Mouse (Mus musculus): ENCODE data around the gene Zfhx3. TPM values are rescaled to one million over a fixed set of nuclear protein-coding genes. Genes with fewer than 3 reads are reported as not detected.

Gene Zfhx3
- polyA plus RNA-seq, 2 experiments: 0.25 to 0.65 TPM

GRCm38 (mm10) chr8:108215026-108215425, 272.6 kb downstream of the Zfhx3 start:
- TF ChIP-seq CTCF (IDR thresholded peaks at IDR 0.05; ENCODE audit: low read depth) (no peak), EP300 (IDR thresholded peaks at IDR 0.05; ENCODE audit: low read depth) (no peak)
- Histone ChIP-seq H3K27ac (no peak overlapping the region), H3K4me1 (replicated peaks; ENCODE audit: control insufficient read depth in 2 of 2, insufficient read depth in 2 of 2, low read length in 1 of 2) (no peaks in the 10 kb centered on the region), H3K9me3 (ENCODE audit: control insufficient read depth, low read length) (no peaks in the 10 kb centered on the region), H3K4me3 (ENCODE audit: insufficient read depth in 1 of 2, low read depth in 2 of 2, low read length in 2 of 2) (no peak overlapping the region), H3K9ac (replicated peaks) (no peak overlapping the region), H3K4me2 (ENCODE audit: low read depth) (no peak overlapping the region), H3K27me3 (ENCODE audit: control insufficient read depth, insufficient read depth, low read length) (no peaks in the 10 kb centered on the region), H3K36me3 (replicated peaks; ENCODE audit: control insufficient read depth, insufficient read depth, low read depth) (no peaks in the 10 kb centered on the region)
- DNase-seq (ENCODE audit: low read depth in 3 of 3, low spot score in 3 of 3) (no peak), ATAC-seq (ENCODE audit: insufficient read depth) (no peak)
- WGBS (ENCODE audit: insufficient replicate concordance): 76% methylated on average over 3 of the region's 3 CpGs

- 61% methylated on average over 13 of the region's 13 CpGs for WGBS (ENCODE audit: insufficient replicate concordance)
Observed at GRCm38 (mm10) chr8:108218171-108218840, 275.9 kb downstream of the Zfhx3 start.

GRCm38 (mm10) chr8:108220511-108220910, 278.1 kb downstream of the Zfhx3 start:
- no peak overlapping the region for H3K4me3 ChIP-seq (ENCODE audit: insufficient read depth in 1 of 2, low read depth in 2 of 2, low read length in 2 of 2)
- no peaks in the 10 kb centered on the region for H3K27me3 ChIP-seq (ENCODE audit: control insufficient read depth, insufficient read depth, low read length)
- WGBS (ENCODE audit: insufficient replicate concordance): 47% methylated on average over 3 of the region's 3 CpGs
- H3K9ac ChIP-seq (replicated peaks): no peak overlapping the region
- TF ChIP-seq CTCF (IDR thresholded peaks at IDR 0.05; ENCODE audit: low read depth) (no peak), EP300 (IDR thresholded peaks at IDR 0.05; ENCODE audit: low read depth) (no peak)
- ATAC-seq (ENCODE audit: insufficient read depth): no peak
- H3K4me2 ChIP-seq (ENCODE audit: low read depth): no peak overlapping the region
- H3K36me3 ChIP-seq (replicated peaks; ENCODE audit: control insufficient read depth, insufficient read depth, low read depth): no peaks in the 10 kb centered on the region
- H3K27ac ChIP-seq: no peak overlapping the region
- DNase-seq (ENCODE audit: low read depth in 3 of 3, low spot score in 3 of 3): no peak
- H3K9me3 ChIP-seq (ENCODE audit: control insufficient read depth, low read length): no peaks in the 10 kb centered on the region
- no peaks in the 10 kb centered on the region for H3K4me1 ChIP-seq (replicated peaks; ENCODE audit: control insufficient read depth in 2 of 2, insufficient read depth in 2 of 2, low read length in 1 of 2)

More at GRCm38 (mm10) chr8:108218171-108218840, 275.9 kb downstream of the Zfhx3 start:
- no peak overlapping the region for H3K4me3 ChIP-seq (ENCODE audit: insufficient read depth in 1 of 2, low read depth in 2 of 2, low read length in 2 of 2)
- H3K4me2 ChIP-seq (ENCODE audit: low read depth): no peak overlapping the region
- no peak overlapping the region for H3K9ac ChIP-seq (replicated peaks)
- no peak for ATAC-seq (ENCODE audit: insufficient read depth)
- H3K36me3 ChIP-seq (replicated peaks; ENCODE audit: control insufficient read depth, insufficient read depth, low read depth): no peaks in the 10 kb centered on the region
- H3K4me1 ChIP-seq (replicated peaks; ENCODE audit: control insufficient read depth in 2 of 2, insufficient read depth in 2 of 2, low read length in 1 of 2): no peaks in the 10 kb centered on the region
- H3K27me3 ChIP-seq (ENCODE audit: control insufficient read depth, insufficient read depth, low read length): no peaks in the 10 kb centered on the region
- H3K9me3 ChIP-seq (ENCODE audit: control insufficient read depth, low read length): no peaks in the 10 kb centered on the region
- DNase-seq (ENCODE audit: low read depth in 3 of 3, low spot score in 3 of 3): no peak
- no peak overlapping the region for H3K27ac ChIP-seq
- no peak for TF ChIP-seq CTCF (IDR thresholded peaks at IDR 0.05; ENCODE audit: low read depth)
- no peak for TF ChIP-seq EP300 (IDR thresholded peaks at IDR 0.05; ENCODE audit: low read depth)

GRCm38 (mm10) chr8:108222091-108222490, 279.6 kb downstream of the Zfhx3 start:
- TF ChIP-seq EP300 (IDR thresholded peaks at IDR 0.05; ENCODE audit: low read depth) (no peak), CTCF (IDR thresholded peaks at IDR 0.05; ENCODE audit: low read depth) (no peak)
- Histone ChIP-seq H3K4me3 (ENCODE audit: insufficient read depth in 1 of 2, low read depth in 2 of 2, low read length in 2 of 2) (no peak overlapping the region), H3K27ac (no peak overlapping the region), H3K36me3 (replicated peaks; ENCODE audit: control insufficient read depth, insufficient read depth, low read depth) (no peaks in the 10 kb centered on the region), H3K9me3 (ENCODE audit: control insufficient read depth, low read length) (no peaks in the 10 kb centered on the region), H3K4me2 (ENCODE audit: low read depth) (no peak overlapping the region), H3K4me1 (replicated peaks; ENCODE audit: control insufficient read depth in 2 of 2, insufficient read depth in 2 of 2, low read length in 1 of 2) (no peaks in the 10 kb centered on the region), H3K27me3 (ENCODE audit: control insufficient read depth, insufficient read depth, low read length) (no peaks in the 10 kb centered on the region), H3K9ac (replicated peaks) (no peak overlapping the region)
- WGBS (ENCODE audit: insufficient replicate concordance): 47% methylated on average over 2 of the region's 2 CpGs
- DNase-seq (ENCODE audit: low read depth in 3 of 3, low spot score in 3 of 3) (no peak), ATAC-seq (ENCODE audit: insufficient read depth) (no peak)

- no peak overlapping the region for H3K4me2 ChIP-seq (ENCODE audit: low read depth)
- H3K36me3 ChIP-seq (replicated peaks; ENCODE audit: control insufficient read depth, insufficient read depth, low read depth): no peaks in the 10 kb centered on the region
- no peak overlapping the region for H3K27ac ChIP-seq
- H3K4me1 ChIP-seq (replicated peaks; ENCODE audit: control insufficient read depth in 2 of 2, insufficient read depth in 2 of 2, low read length in 1 of 2): no peaks in the 10 kb centered on the region
- DNase-seq (ENCODE audit: low read depth in 3 of 3, low spot score in 3 of 3) (no peak), ATAC-seq (ENCODE audit: insufficient read depth) (no peak)
- H3K9me3 ChIP-seq (ENCODE audit: control insufficient read depth, low read length): no peaks in the 10 kb centered on the region
- no peak overlapping the region for H3K9ac ChIP-seq (replicated peaks)
- TF ChIP-seq EP300 (IDR thresholded peaks at IDR 0.05; ENCODE audit: low read depth) (no peak), CTCF (IDR thresholded peaks at IDR 0.05; ENCODE audit: low read depth) (no peak)
- no peaks in the 10 kb centered on the region for H3K27me3 ChIP-seq (ENCODE audit: control insufficient read depth, insufficient read depth, low read length)
- WGBS (ENCODE audit: insufficient replicate concordance): 68% methylated on average over 7 of the region's 7 CpGs
- no peak overlapping the region for H3K4me3 ChIP-seq (ENCODE audit: insufficient read depth in 1 of 2, low read depth in 2 of 2, low read length in 2 of 2)
Observed at GRCm38 (mm10) chr8:108232326-108232725, 289.9 kb downstream of the Zfhx3 start.

Data from liver, embryonic 14.5 days (tissue).